Mouse (Mus musculus) C2C12 (cell line): ENCODE results near the gene Slc22a3.

Experiments used
- CEBPB ChIP-seq: IDR thresholded peaks from one replicate; pipeline ENCODE4 v1.6.1; 2011; ENCODE audit warnings: low read depth, mild to moderate bottlenecking, control low read depth, moderate library complexity
- CTCF ChIP-seq: IDR thresholded peaks from one replicate; pipeline ENCODE4 v1.5.1; 2011; ENCODE audit not compliant: control insufficient read depth, insufficient read depth, insufficient read length
- FOSL1 ChIP-seq: IDR thresholded peaks from one replicate; pipeline ENCODE4 v1.8.0; 2011; ENCODE audit warnings: mild to moderate bottlenecking, low read length; ENCODE audit not compliant: poor library complexity, insufficient read depth, severe bottlenecking
- MYOD1 ChIP-seq: IDR thresholded peaks from one replicate; pipeline ENCODE4 v1.6.1; 2011; ENCODE audit warnings: low read depth; ENCODE audit not compliant: control insufficient read depth, insufficient read length

GRCm38 (mm10) chr17:12518194-12518593, 10.7 kb upstream of the Slc22a3 start:
- TF ChIP-seq CTCF = no peak
- no peak for TF ChIP-seq FOSL1
- no peak for TF ChIP-seq CEBPB
- TF ChIP-seq MYOD1 = no peak
